ENCODE assay signal across 16 mouse cellular contexts in the genomic region with DNA sequence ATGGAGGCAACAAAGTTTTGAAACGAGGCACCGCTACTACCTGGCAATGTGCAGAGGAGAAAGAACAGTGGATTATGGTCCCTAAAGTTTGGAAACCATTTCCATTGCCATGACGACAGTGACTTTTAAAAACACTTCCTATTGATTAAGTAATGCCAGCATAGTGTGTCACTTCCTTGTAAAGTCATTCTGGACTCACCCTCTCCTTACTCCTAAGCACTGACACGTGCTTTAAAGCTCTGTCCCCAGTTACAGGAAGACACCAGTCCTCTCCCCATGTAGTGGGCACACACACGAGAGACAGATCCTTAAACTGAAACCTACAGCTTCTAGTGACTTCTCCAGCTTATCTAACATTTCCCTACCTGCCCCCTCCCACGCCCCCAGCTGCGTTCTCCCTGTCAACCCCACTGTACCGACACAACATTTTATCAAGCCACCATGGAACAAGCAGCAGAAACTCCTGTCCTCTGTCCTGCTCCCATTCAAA.
"Had no signal": no experiment of that assay in that cellular context is flagged by ENCODE, and none has a peak within 500 bp of the region (broad histone marks: within the 10 kb centered on the region; RNA-seq: fewer than 3 reads in every experiment).

No protein-coding gene starts in this region.

- H3K4me2 ChIP-seq: intestine, embryonic 15.5 days; kidney, embryonic 15.5 days; liver, embryonic 12.5 days; liver, embryonic 15.5 days; neural tube, embryonic 13.5 days had no signal

- ATAC-seq: intestine, embryonic 15.5 days; liver, embryonic 12.5 days had no signal

- H3K36me3 ChIP-seq: intestine, embryonic 15.5 days; kidney, embryonic 15.5 days; liver, embryonic 12.5 days; liver, embryonic 15.5 days; midbrain, embryonic 10.5 days; neural tube, embryonic 13.5 days had no signal

- H3K9ac ChIP-seq: intestine, embryonic 15.5 days; kidney, embryonic 15.5 days; liver, embryonic 12.5 days; liver, embryonic 15.5 days; neural tube, embryonic 13.5 days had no signal

- H3K9me3 ChIP-seq: intestine, embryonic 15.5 days; kidney, embryonic 15.5 days; liver, embryonic 12.5 days; liver, embryonic 15.5 days; midbrain, embryonic 10.5 days; neural tube, embryonic 13.5 days had no signal

- H3K27ac ChIP-seq: intestine, embryonic 15.5 days; kidney, embryonic 15.5 days; left cerebral cortex, adult 2 months; liver, embryonic 12.5 days; liver, embryonic 15.5 days; midbrain, embryonic 10.5 days; neural tube, embryonic 13.5 days had no signal

- H3K4me1 ChIP-seq: intestine, embryonic 15.5 days; kidney, embryonic 15.5 days; neural tube, embryonic 13.5 days had no signal

- H3K4me3 ChIP-seq: intestine, embryonic 15.5 days; kidney, embryonic 15.5 days; left cerebral cortex, adult 2 months; liver, embryonic 12.5 days; liver, embryonic 15.5 days; midbrain, embryonic 10.5 days; myocyte; neural tube, embryonic 13.5 days had no signal

- H3K27me3 ChIP-seq: intestine, embryonic 15.5 days; kidney, embryonic 15.5 days; liver, embryonic 12.5 days; liver, embryonic 15.5 days; neural tube, embryonic 13.5 days had no signal

- DNase-seq: kidney, adult 11 months; kidney, adult 8-10 months; kidney, postnatal 10 days; kidney, postnatal 36 days; layer of hippocampus, postnatal 36 days; midbrain, embryonic 14.5 days; thymus, adult 18-20 months; thymus, postnatal 4 days had no signal
